Mouse (Mus musculus): ENCODE measurements around the gene Nr1h4. TPM values are rescaled to one million over a fixed set of nuclear protein-coding genes. Genes with fewer than 3 reads are reported as not detected.

The Nr1h4 gene
- polyA plus RNA-seq, 1 experiment from 2014 or later = 12.4 TPM

GRCm38 (mm10) chr10:89548028-89548427 lies 14.6 kb upstream of the Nr1h4 start:
- no peak for TF ChIP-seq CTCF (IDR thresholded peaks at IDR 0.05; ENCODE audit: low read depth)
- 28% methylated on average over 6 of the region's 6 CpGs for WGBS
- H3K27me3 ChIP-seq (ENCODE audit: insufficient read depth, low read length) = no peaks in the 10 kb centered on the region
- no peaks in the 10 kb centered on the region for H3K9me3 ChIP-seq (replicated peaks; ENCODE audit: low read length)
- H3K9ac ChIP-seq (ENCODE audit: low read depth, low read length) = no peak overlapping the region
- no peak overlapping the region for H3K27ac ChIP-seq
- DNase-seq (ENCODE audit: low spot score) (no peak), ATAC-seq (replicated peaks; ENCODE audit: low FRiP score, low read depth) (no peak)
- H3K36me3 ChIP-seq (ENCODE audit: insufficient read depth, low read length) = no peaks in the 10 kb centered on the region
- no peak overlapping the region for H3K4me2 ChIP-seq (ENCODE audit: low read length)
- H3K4me1 ChIP-seq (replicated peaks; ENCODE audit: insufficient read depth, low read length) = no peaks in the 10 kb centered on the region
- no peak overlapping the region for H3K4me3 ChIP-seq (replicated peaks; ENCODE audit: low read depth, low read length)

GRCm38 (mm10) chr10:89546989-89547388 lies 13.6 kb upstream of the Nr1h4 start:
- DNase-seq (ENCODE audit: low spot score) = peak; percentile 54
- H3K4me2 ChIP-seq (ENCODE audit: low read length) = no peak overlapping the region
- H3K27me3 ChIP-seq (ENCODE audit: insufficient read depth, low read length) = no peaks in the 10 kb centered on the region
- no peak overlapping the region for H3K9ac ChIP-seq (ENCODE audit: low read depth, low read length)
- TF ChIP-seq CTCF (IDR thresholded peaks at IDR 0.05; ENCODE audit: low read depth) = no peak
- no peak overlapping the region for H3K4me3 ChIP-seq (replicated peaks; ENCODE audit: low read depth, low read length)
- no peaks in the 10 kb centered on the region for H3K9me3 ChIP-seq (replicated peaks; ENCODE audit: low read length)
- no peaks in the 10 kb centered on the region for H3K36me3 ChIP-seq (ENCODE audit: insufficient read depth, low read length)
- H3K4me1 ChIP-seq (replicated peaks; ENCODE audit: insufficient read depth, low read length) = no peaks in the 10 kb centered on the region
- 49% methylated on average over 2 of the region's 2 CpGs for WGBS
- ATAC-seq (replicated peaks; ENCODE audit: low FRiP score, low read depth) = no peak
- H3K27ac ChIP-seq = no peak overlapping the region

- no peaks in the 10 kb centered on the region for H3K36me3 ChIP-seq (ENCODE audit: insufficient read depth, low read length)
- H3K4me2 ChIP-seq (ENCODE audit: low read length) = no peak overlapping the region
- DNase-seq (ENCODE audit: low spot score) = no peak
- 72% methylated on average over 6 of the region's 6 CpGs for WGBS
- TF ChIP-seq CTCF (IDR thresholded peaks at IDR 0.05; ENCODE audit: low read depth) = no peak
- H3K4me3 ChIP-seq (replicated peaks; ENCODE audit: low read depth, low read length) = no peak overlapping the region
- no peaks in the 10 kb centered on the region for H3K4me1 ChIP-seq (replicated peaks; ENCODE audit: insufficient read depth, low read length)
- H3K9ac ChIP-seq (ENCODE audit: low read depth, low read length) = no peak overlapping the region
- H3K27me3 ChIP-seq (ENCODE audit: insufficient read depth, low read length) = no peaks in the 10 kb centered on the region
- H3K9me3 ChIP-seq (replicated peaks; ENCODE audit: low read length) = no peaks in the 10 kb centered on the region
- no peak for ATAC-seq (replicated peaks; ENCODE audit: low FRiP score, low read depth)
- no peak overlapping the region for H3K27ac ChIP-seq
Observed at GRCm38 (mm10) chr10:89543867-89544266, 10.5 kb upstream of the Nr1h4 start.

- H3K36me3 ChIP-seq (ENCODE audit: insufficient read depth, low read length) = no peaks in the 10 kb centered on the region
- no peak overlapping the region for H3K27ac ChIP-seq
- ATAC-seq (replicated peaks; ENCODE audit: low FRiP score, low read depth) (0 out of 2 replicates have a peak, but pooled peaks have one; percentile 33), DNase-seq (ENCODE audit: low spot score) (no peak)
- H3K9ac ChIP-seq (ENCODE audit: low read depth, low read length) = no peak overlapping the region
- WGBS = 70% methylated on average over 3 of the region's 3 CpGs
- H3K9me3 ChIP-seq (replicated peaks; ENCODE audit: low read length) = no peaks in the 10 kb centered on the region
- TF ChIP-seq CTCF (IDR thresholded peaks at IDR 0.05; ENCODE audit: low read depth) = no peak
- no peaks in the 10 kb centered on the region for H3K27me3 ChIP-seq (ENCODE audit: insufficient read depth, low read length)
- H3K4me3 ChIP-seq (replicated peaks; ENCODE audit: low read depth, low read length) = no peak overlapping the region
- H3K4me2 ChIP-seq (ENCODE audit: low read length) = no peak overlapping the region
- H3K4me1 ChIP-seq (replicated peaks; ENCODE audit: insufficient read depth, low read length) = no peaks in the 10 kb centered on the region
Observed at GRCm38 (mm10) chr10:89542321-89542720, 8.9 kb upstream of the Nr1h4 start.

GRCm38 (mm10) chr10:89532451-89532850 lies 934 bp downstream of the Nr1h4 start:
- no peaks in the 10 kb centered on the region for H3K27me3 ChIP-seq (ENCODE audit: insufficient read depth, low read length)
- ATAC-seq (replicated peaks; ENCODE audit: low FRiP score, low read depth) (no peak), DNase-seq (ENCODE audit: low spot score) (no peak)
- H3K4me1 ChIP-seq (replicated peaks; ENCODE audit: insufficient read depth, low read length) = no peaks in the 10 kb centered on the region
- no peak overlapping the region for H3K4me3 ChIP-seq (replicated peaks; ENCODE audit: low read depth, low read length)
- no peak overlapping the region for H3K4me2 ChIP-seq (ENCODE audit: low read length)
- no peak overlapping the region for H3K27ac ChIP-seq
- WGBS = 78% methylated on average over 5 of the region's 5 CpGs
- no peaks in the 10 kb centered on the region for H3K36me3 ChIP-seq (ENCODE audit: insufficient read depth, low read length)
- H3K9ac ChIP-seq (ENCODE audit: low read depth, low read length) = no peak overlapping the region
- no peak for TF ChIP-seq CTCF (IDR thresholded peaks at IDR 0.05; ENCODE audit: low read depth)
- no peaks in the 10 kb centered on the region for H3K9me3 ChIP-seq (replicated peaks; ENCODE audit: low read length)

- H3K27me3 ChIP-seq (ENCODE audit: insufficient read depth, low read length) = no peaks in the 10 kb centered on the region
- H3K9me3 ChIP-seq (replicated peaks; ENCODE audit: low read length) = no peaks in the 10 kb centered on the region
- H3K9ac ChIP-seq (ENCODE audit: low read depth, low read length) = no peak overlapping the region
- no peak for DNase-seq (ENCODE audit: low spot score)
- ATAC-seq (replicated peaks; ENCODE audit: low FRiP score, low read depth) = no peak
- no peak overlapping the region for H3K27ac ChIP-seq
- no peak overlapping the region for H3K4me3 ChIP-seq (replicated peaks; ENCODE audit: low read depth, low read length)
- H3K4me2 ChIP-seq (ENCODE audit: low read length) = no peak overlapping the region
- 58% methylated on average over 2 of the region's 2 CpGs for whole genome bisulfite sequencing
- H3K4me1 ChIP-seq (replicated peaks; ENCODE audit: insufficient read depth, low read length) = no peaks in the 10 kb centered on the region
- no peak for TF ChIP-seq CTCF (IDR thresholded peaks at IDR 0.05; ENCODE audit: low read depth)
- H3K36me3 ChIP-seq (ENCODE audit: insufficient read depth, low read length) = no peaks in the 10 kb centered on the region
Observed at GRCm38 (mm10) chr10:89531976-89532375, 1.4 kb downstream of the Nr1h4 start.

- Histone ChIP-seq H3K9me3 (replicated peaks; ENCODE audit: low read length) (no peaks in the 10 kb centered on the region), H3K9ac (ENCODE audit: low read depth, low read length) (no peak overlapping the region), H3K27ac (no peak overlapping the region), H3K4me2 (ENCODE audit: low read length) (no peak overlapping the region), H3K36me3 (ENCODE audit: insufficient read depth, low read length) (no peaks in the 10 kb centered on the region), H3K27me3 (ENCODE audit: insufficient read depth, low read length) (no peaks in the 10 kb centered on the region), H3K4me3 (replicated peaks; ENCODE audit: low read depth, low read length) (no peak overlapping the region), H3K4me1 (replicated peaks; ENCODE audit: insufficient read depth, low read length) (no peaks in the 10 kb centered on the region)
- peak; percentile 77 for DNase-seq (ENCODE audit: low spot score)
- peak; percentile 38; the same call in 1 of the 2 replicates for ATAC-seq (replicated peaks; ENCODE audit: low FRiP score, low read depth)
- no peak for TF ChIP-seq CTCF (IDR thresholded peaks at IDR 0.05; ENCODE audit: low read depth)
- WGBS = 51% methylated on average over 5 of the region's 5 CpGs
Observed at GRCm38 (mm10) chr10:89531194-89531634, 2.2 kb downstream of the Nr1h4 start.

All from kidney, postnatal 0 days (tissue).